Mouse (Mus musculus): ENCODE data around the gene Rnf141. TPM values are rescaled to one million over a fixed set of nuclear protein-coding genes. Genes with fewer than 3 reads are reported as not detected.
A peak's percentile ranks its signal among the peaks of the same experiment; 100 is the strongest.

Rnf141 gene
- total RNA-seq, 2 experiments from 2014 or later: 75.3 to 87.6 TPM

- no peak for DNase-seq
Measured at GRCm38 (mm10) chr7:110792834-110793233, 51.4 kb downstream of the Rnf141 start.

GRCm38 (mm10) chr7:110792201-110792600 is 52.1 kb downstream of the Rnf141 start:
- no peak for DNase-seq

GRCm38 (mm10) chr7:110790878-110791277 is 53.4 kb downstream of the Rnf141 start:
- no peak for DNase-seq

GRCm38 (mm10) chr7:110787310-110787709 is 56.9 kb downstream of the Rnf141 start:
- DNase-seq: no peak

GRCm38 (mm10) chr7:110785741-110786146 is 58.5 kb downstream of the Rnf141 start:
- DNase-seq: no peak

- no peak for DNase-seq
Measured at GRCm38 (mm10) chr7:110784965-110785364, 59.3 kb downstream of the Rnf141 start.

GRCm38 (mm10) chr7:110782845-110783478 is 61.3 kb downstream of the Rnf141 start:
- no peak for DNase-seq

GRCm38 (mm10) chr7:110782135-110782534 is 62.1 kb downstream of the Rnf141 start:
- DNase-seq: no peak

- DNase-seq: no peak
Measured at GRCm38 (mm10) chr7:110781231-110781711, 63.0 kb downstream of the Rnf141 start.

GRCm38 (mm10) chr7:110780520-110780919 is 63.7 kb downstream of the Rnf141 start:
- no peak for DNase-seq

GRCm38 (mm10) chr7:110779605-110780111 is 64.6 kb downstream of the Rnf141 start:
- peak; percentile 57 to 58 for DNase-seq

GRCm38 (mm10) chr7:110778933-110779332 is 65.3 kb downstream of the Rnf141 start:
- no peak for DNase-seq

GRCm38 (mm10) chr7:110777146-110778001 is 66.9 kb downstream of the Rnf141 start:
- DNase-seq: no peak

- DNase-seq: no peak
Measured at GRCm38 (mm10) chr7:110774674-110775073, 69.6 kb downstream of the Rnf141 start.

GRCm38 (mm10) chr7:110774077-110774476 is 70.2 kb downstream of the Rnf141 start:
- DNase-seq: peak; percentile 36 to 49

- peak; percentile 55 to 62 for DNase-seq
Measured at GRCm38 (mm10) chr7:110773204-110774002, 70.9 kb downstream of the Rnf141 start.

- DNase-seq: no peak
Measured at GRCm38 (mm10) chr7:110772343-110772742, 71.9 kb downstream of the Rnf141 start.

- no peak for DNase-seq
Measured at GRCm38 (mm10) chr7:110770949-110771348, 73.3 kb downstream of the Rnf141 start.

GRCm38 (mm10) chr7:110769094-110769493 is 75.2 kb downstream of the Rnf141 start:
- no peak for DNase-seq

GRCm38 (mm10) chr7:110768451-110769064 is 75.7 kb downstream of the Rnf141 start:
- peak; percentile 42 to 47 for DNase-seq

GRCm38 (mm10) chr7:110768001-110768400 is 76.3 kb downstream of the Rnf141 start, which contains the start of gene Ampd3:
TSS of gene Ampd3 (plus strand) at chr7:110768206.
- DNase-seq: no peak

- DNase-seq: no peak
Measured at GRCm38 (mm10) chr7:110762605-110763180, 81.6 kb downstream of the Rnf141 start.

Measured in layer of hippocampus, postnatal 36 days (tissue).